ENCODE assay signal across 8 mouse cellular contexts in genomic region chr14:14012383-14013251, GRCm38 (mm10). TPM values are rescaled to one million over a fixed set of nuclear protein-coding genes. Genes with fewer than 3 reads are reported as not detected.
A peak's percentile ranks its signal among the peaks of the same experiment; 100 is the strongest.
DNase-seq lines count a peak whose midpoint lies in the region; ATAC-seq and TF ChIP-seq lines count a peak whose summit lies in the region.

No protein-coding gene starts in this region.

- no peak for DNase-seq in ES-E14 (ENCODE audit: low read depth, low spot score)
- DNase-seq in cerebellum, adult 11 months = peak; percentile 76
- peak; percentile 91 for DNase-seq in forebrain, embryonic 14.5 days (ENCODE audit: low spot score)
- DNase-seq in heart, postnatal 14 days = peak; percentile 89 to 90
- peak; percentile 82 for DNase-seq in layer of hippocampus, adult 11-12 months (ENCODE audit: low spot score)
- DNase-seq in liver, postnatal 0 days = peak; percentile 87
- DNase-seq in telencephalon, adult 2 months (ENCODE audit: low read depth, low spot score) = peak; percentile 70

- 0 out of 2 replicates have a peak, but pooled peaks have one; percentile 21 for TF ChIP-seq CTCF in liver, postnatal 0 days (IDR thresholded peaks at IDR 0.05; ENCODE audit: low read depth)

- peak overlapping the region; percentile 86 for H3K9ac ChIP-seq in ES-E14 (ENCODE audit: insufficient read depth, low read depth, low read length, poor library complexity, severe bottlenecking)
- H3K9ac ChIP-seq in forebrain, embryonic 14.5 days (ENCODE audit: low read length) = peak overlapping the region; percentile 99
- H3K9ac ChIP-seq in liver, postnatal 0 days (replicated peaks) = peak overlapping the region; percentile 84
- peak overlapping the region; percentile 99 for H3K9ac ChIP-seq in neural tube, embryonic 13.5 days

- in situ Hi-C loops in ES-E14 (cut with MboI; ENCODE audit: low sequenced_read_pairs in 2 of 2, unreplicated experiment in 2 of 2) = no loop called here

- peak; percentile 94 for ATAC-seq in forebrain, embryonic 14.5 days
- peak; percentile 90 for ATAC-seq in liver, postnatal 0 days
- ATAC-seq in neural tube, embryonic 13.5 days (ENCODE audit: low read depth) = peak; percentile 94

- under 1% methylated on average over 113 of the region's 116 CpGs for WGBS in forebrain, embryonic 14.5 days
- under 1% methylated on average over 101 of the region's 116 CpGs for WGBS in liver, postnatal 0 days (ENCODE audit: insufficient replicate concordance)
- under 1% methylated on average over 90 of the region's 116 CpGs for WGBS in neural tube, embryonic 13.5 days

- H3K27me3 ChIP-seq in forebrain, embryonic 14.5 days (replicated peaks; ENCODE audit: control insufficient read depth, insufficient read depth, low read length) = no peaks in the 10 kb centered on the region
- no peaks in the 10 kb centered on the region for H3K27me3 ChIP-seq in liver, postnatal 0 days (ENCODE audit: insufficient read depth, low read length)
- H3K27me3 ChIP-seq in neural tube, embryonic 13.5 days = no peaks in the 10 kb centered on the region

- H3K4me1 ChIP-seq in ES-E14 (ENCODE audit: control insufficient read depth in 2 of 2, insufficient read depth in 2 of 2, low read length in 2 of 2, poor library complexity in 1 of 2) = no peaks in the 10 kb centered on the region; a peak in 1 of 4 replicates
- peaks cover 4% of the 10 kb centered on the region; the same call in 1 of the 2 replicates for H3K4me1 ChIP-seq in forebrain, embryonic 14.5 days (ENCODE audit: control insufficient read depth, insufficient read depth, low read length)
- H3K4me1 ChIP-seq in liver, postnatal 0 days (ENCODE audit: insufficient read depth) = peaks cover 15% of the 10 kb centered on the region
- peaks cover 20% of the 10 kb centered on the region for H3K4me1 ChIP-seq in neural tube, embryonic 13.5 days (replicated peaks)

- H3K9me3 ChIP-seq in ES-E14 (ENCODE audit: control insufficient read depth, insufficient read depth, low read depth, low read length) = no peaks in the 10 kb centered on the region
- no peaks in the 10 kb centered on the region for H3K9me3 ChIP-seq in forebrain, embryonic 14.5 days (replicated peaks; ENCODE audit: control insufficient read depth, low read length)
- H3K9me3 ChIP-seq in liver, postnatal 0 days (ENCODE audit: low read length) = no peaks in the 10 kb centered on the region
- H3K9me3 ChIP-seq in neural tube, embryonic 13.5 days = no peaks in the 10 kb centered on the region

- intact Hi-C loops in heart, postnatal 14 days (cut with DNase I) = loop anchor here (2.0 kb wide), 1 partner anchor 54 kb away; no protein-coding TSS in a partner anchor

- no peak overlapping the region for H3K27ac ChIP-seq in ES-E14 (ENCODE audit: insufficient read depth, low read depth, low read length, poor library complexity, severe bottlenecking)
- peak overlapping the region; percentile 99 for H3K27ac ChIP-seq in forebrain, embryonic 14.5 days (ENCODE audit: low read depth, low read length)
- H3K27ac ChIP-seq in liver, postnatal 0 days (ENCODE audit: low read depth) = peak overlapping the region; percentile 98
- peak overlapping the region; percentile 99 for H3K27ac ChIP-seq in neural tube, embryonic 13.5 days (replicated peaks)

- H3K36me3 ChIP-seq in ES-E14 (ENCODE audit: control insufficient read depth, insufficient read depth, low read length, poor library complexity, severe bottlenecking) = no peaks in the 10 kb centered on the region
- 0 out of 2 replicates have a peak, but pooled peaks cover 3% of the 10 kb centered on the region for H3K36me3 ChIP-seq in forebrain, embryonic 14.5 days (ENCODE audit: control insufficient read depth, insufficient read depth, low read length)
- H3K36me3 ChIP-seq in liver, postnatal 0 days (replicated peaks; ENCODE audit: insufficient read depth, low read length) = peaks cover 5% of the 10 kb centered on the region; the same call in 1 of the 2 replicates
- 0 out of 2 replicates have a peak, but pooled peaks cover 4% of the 10 kb centered on the region for H3K36me3 ChIP-seq in neural tube, embryonic 13.5 days

- H3K4me2 ChIP-seq in forebrain, embryonic 14.5 days (ENCODE audit: low read length) = peak overlapping the region; percentile 73
- H3K4me2 ChIP-seq in liver, postnatal 0 days (ENCODE audit: low read depth, low read length) = peak overlapping the region; percentile 94
- H3K4me2 ChIP-seq in neural tube, embryonic 13.5 days = peak overlapping the region; percentile 90

- no peak for TF ChIP-seq EP300 in liver, postnatal 0 days (IDR thresholded peaks at IDR 0.05; ENCODE audit: low read depth)

- peak overlapping the region; percentile 78 to 94 for H3K4me3 ChIP-seq in ES-E14 (ENCODE audit: insufficient read depth in 1 of 2, low read depth in 1 of 2, low read length in 2 of 2, poor library complexity in 1 of 2, severe bottlenecking in 1 of 2)
- peak overlapping the region; percentile 82 for H3K4me3 ChIP-seq in forebrain, embryonic 14.5 days (ENCODE audit: low read depth, low read length)
- peak overlapping the region; percentile 71 for H3K4me3 ChIP-seq in liver, postnatal 0 days (ENCODE audit: low read depth, low read length)
- H3K4me3 ChIP-seq in neural tube, embryonic 13.5 days = peak overlapping the region; percentile 78

TF ChIP-seq in ES-E14, 5 proteins besides CTCF, POLR2A, EP300 and RAD21:
- no peak for TF ChIP-seq ZNF384 (IDR thresholded peaks at IDR 0.05; ENCODE audit: low read depth, low read length)

RNA-seq across cellular contexts. Expression of gene Thoc7, which starts 51.0 kb away (rescaled TPM):
- total RNA-seq in ES-E14 (2012; rRNA removed) = 58.1 and 66.7 TPM in 2 replicates
- polyA plus RNA-seq in forebrain, embryonic 14.5 days (2014; fragmentation: Nextera tagmentation; extraction: Ambion mirVana) = 208 and 217 TPM in 2 replicates
- total RNA-seq in heart, postnatal 14 days (2021) = 100 to 1,000 TPM in 1 of 2 experiments, 10 to 100 TPM in 1; 93.5 to 102 TPM
- 113 and 123 TPM in 2 replicates for polyA plus RNA-seq in liver, postnatal 0 days (2015; fragmentation: Nextera tagmentation; extraction: Ambion mirVana)
- 205 and 227 TPM in 2 replicates for polyA plus RNA-seq in neural tube, embryonic 13.5 days (2015; fragmentation: Nextera tagmentation; extraction: Ambion mirVana)

RNA-seq across cellular contexts. Expression of gene Atxn7, which starts 51.4 kb away (rescaled TPM):
- 2.9 and 3.8 TPM in 2 replicates for total RNA-seq in ES-E14 (2012; rRNA removed)
- 3.5 and 3.6 TPM in 2 replicates for polyA plus RNA-seq in forebrain, embryonic 14.5 days (2014; fragmentation: Nextera tagmentation; extraction: Ambion mirVana)
- 10 to 100 TPM; 16.7 to 17.9 TPM for total RNA-seq in heart, postnatal 14 days (2021)
- 2.0 and 2.1 TPM in 2 replicates for polyA plus RNA-seq in liver, postnatal 0 days (2015; fragmentation: Nextera tagmentation; extraction: Ambion mirVana)
- polyA plus RNA-seq in neural tube, embryonic 13.5 days (2015; fragmentation: Nextera tagmentation; extraction: Ambion mirVana) = 2.8 and 4.4 TPM in 2 replicates
